Mouse (Mus musculus) heart, postnatal 14 days (tissue): ENCODE measurements around the gene Traip. TPM values are rescaled to one million over a fixed set of nuclear protein-coding genes. Genes with fewer than 3 reads are reported as not detected.

Experiments used
- DNase-seq, 2 experiments: peaks; one replicate each; pipeline ENCODE4 v3.0.0; 2021 to 2022
- intact Hi-C: fragments of 180-260 bp; cut with DNase I; formaldehyde crosslinking; loops from one replicate; pipeline ENCODE4 v1.15.1; 2025
- total RNA-seq, 2 experiments: library from RNA; stranded (reverse); gene quantifications; 2 replicates each; pipeline ENCODE4 v1.2.3; 2021

Traip gene
- total RNA-seq, 2 experiments from 2014 or later: 1.2 to 1.8 TPM

GRCm38 (mm10) chr9:107964681-107965080 lies 14.7 kb downstream of the Traip start:
- no peak for DNase-seq
- intact Hi-C loops: no loop called here

- intact Hi-C loops: no loop called here
- no peak for DNase-seq
Measured at GRCm38 (mm10) chr9:107966676-107967075, 16.7 kb downstream of the Traip start.

GRCm38 (mm10) chr9:107967437-107967836 lies 17.5 kb downstream of the Traip start:
- no peak for DNase-seq
- intact Hi-C loops: no loop called here

GRCm38 (mm10) chr9:107968531-107968930 lies 18.6 kb downstream of the Traip start:
- intact Hi-C loops: no loop called here
- no peak for DNase-seq

GRCm38 (mm10) chr9:107970311-107970710 lies 20.4 kb downstream of the Traip start:
- DNase-seq: no peak
- intact Hi-C loops: no loop called here

- intact Hi-C loops: no loop called here
Measured at GRCm38 (mm10) chr9:107971690-107972541, 22.0 kb downstream of the Traip start.

GRCm38 (mm10) chr9:107974491-107975171 lies 24.7 kb downstream of the Traip start:
- DNase-seq: no peak
- intact Hi-C loops: no loop called here

More at GRCm38 (mm10) chr9:107971690-107972541, 22.0 kb downstream of the Traip start:
- DNase-seq: peak in 1 of 2 experiments; percentile 40

GRCm38 (mm10) chr9:107975399-107976386 lies 25.8 kb downstream of the Traip start, which contains the start of gene Uba7:
Uba7 (plus strand) TSS chr9:107975505.
- intact Hi-C loops: no loop called here
- peak in 1 of 2 experiments; percentile 43 for DNase-seq

GRCm38 (mm10) chr9:107978815-107979214 lies 28.9 kb downstream of the Traip start:
- intact Hi-C loops: no loop called here
- DNase-seq: no peak

GRCm38 (mm10) chr9:107981684-107982605 lies 32.0 kb downstream of the Traip start:
- peak in 1 of 2 experiments; percentile 47 for DNase-seq
- intact Hi-C loops: no loop called here

GRCm38 (mm10) chr9:107982681-107983346 lies 32.9 kb downstream of the Traip start, which contains the start of gene Gm20661:
Gm20661 (plus strand) TSS chr9:107983058.
- DNase-seq: peak; percentile 81 to 85
- intact Hi-C loops: no loop called here

GRCm38 (mm10) chr9:107983421-107983890 lies 33.5 kb downstream of the Traip start:
- intact Hi-C loops: no loop called here
- DNase-seq: peak; percentile 87 to 89

GRCm38 (mm10) chr9:107984052-107984753 lies 34.3 kb downstream of the Traip start:
- peak in 1 of 2 experiments; percentile 33 for DNase-seq
- intact Hi-C loops: no loop called here

- DNase-seq: no peak
- intact Hi-C loops: no loop called here
Measured at GRCm38 (mm10) chr9:107984754-107985055, 34.8 kb downstream of the Traip start.

- intact Hi-C loops: loop anchor here (1.0 kb wide), 1 partner anchor 22 kb away; no protein-coding TSS in a partner anchor
- DNase-seq: peak; percentile 94 to 96
Measured at GRCm38 (mm10) chr9:107985131-107986119, 35.5 kb downstream of the Traip start, which contains the start of gene Inka1. Inka1 (minus strand) TSS chr9:107985879.

- intact Hi-C loops: loop anchor here (1.0 kb wide), 1 partner anchor 23 kb away; no protein-coding TSS in a partner anchor
- peak; percentile 85 to 87 for DNase-seq
Measured at GRCm38 (mm10) chr9:107986376-107986775, 36.4 kb downstream of the Traip start.

- intact Hi-C loops: no loop called here
- DNase-seq: no peak
Measured at GRCm38 (mm10) chr9:107987950-107988349, 38.0 kb downstream of the Traip start.
